Mouse (Mus musculus) T-helper 2 cell (primary cell): ENCODE results near the gene Rs1.

Experiments used
- in situ Hi-C: fragments of 300-600 bp; cut with MboI, MseI; formaldehyde crosslinking; loops from one replicate; pipeline ENCODE4 v1.15.1; 2025; ENCODE audit warnings: high pct_unique_total_duplicates

The Rs1 gene

DNA sequence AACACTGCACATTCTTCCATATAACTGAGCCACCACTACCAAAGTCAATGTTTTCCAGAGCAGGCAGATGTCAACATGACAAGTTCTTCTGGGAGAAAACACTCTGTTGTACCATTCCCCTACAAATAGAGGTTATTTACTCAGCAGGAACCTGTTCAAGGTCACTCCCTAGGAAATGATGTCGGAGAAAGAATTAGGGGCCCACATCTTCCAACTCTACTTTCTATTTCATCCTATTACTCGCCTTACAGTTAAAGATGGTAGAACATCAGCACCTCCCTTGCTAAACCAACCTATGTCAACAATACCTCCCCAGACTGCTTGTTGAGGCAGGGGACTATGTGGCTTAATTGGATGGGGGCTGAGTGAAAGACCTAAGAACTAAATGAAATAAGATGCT lies at the start of gene Rs1:
Gene Rs1, plus strand, starts transcription at position 301 of the 400 bp plus-strand sequence.
- in situ Hi-C loops: loop anchor here (10.0 kb wide), 1 partner anchor 257 kb away; no protein-coding TSS in a partner anchor

DNA sequence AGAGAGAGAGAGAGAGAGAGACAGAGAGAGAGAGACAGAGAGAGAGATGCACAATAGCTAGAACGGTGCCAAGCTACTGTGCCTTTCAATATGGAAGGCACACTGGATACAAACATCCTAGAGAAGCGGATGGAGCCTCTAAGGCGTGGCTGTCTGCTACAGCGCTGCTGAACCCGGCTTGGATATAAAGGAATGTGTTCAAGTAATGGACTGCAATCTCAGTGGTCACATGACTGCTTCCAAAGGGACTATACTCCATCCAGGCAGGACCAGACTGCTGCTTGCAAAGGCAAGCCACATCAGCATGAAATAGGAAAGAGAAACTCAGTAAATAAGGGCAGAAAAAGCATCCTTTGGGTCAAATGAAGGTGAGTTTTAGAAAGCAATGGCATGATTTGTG lies 32.2 kb upstream of the Rs1 start, which contains the start of gene Ppef1:
Gene Ppef1, minus strand, starts transcription at position 116 of the 400 bp plus-strand sequence.
- in situ Hi-C loops: no loop called here

GRCm38 (mm10) chrX:160745399-160745798 lies 22.4 kb upstream of the Rs1 start:
- in situ Hi-C loops: no loop called here

DNA sequence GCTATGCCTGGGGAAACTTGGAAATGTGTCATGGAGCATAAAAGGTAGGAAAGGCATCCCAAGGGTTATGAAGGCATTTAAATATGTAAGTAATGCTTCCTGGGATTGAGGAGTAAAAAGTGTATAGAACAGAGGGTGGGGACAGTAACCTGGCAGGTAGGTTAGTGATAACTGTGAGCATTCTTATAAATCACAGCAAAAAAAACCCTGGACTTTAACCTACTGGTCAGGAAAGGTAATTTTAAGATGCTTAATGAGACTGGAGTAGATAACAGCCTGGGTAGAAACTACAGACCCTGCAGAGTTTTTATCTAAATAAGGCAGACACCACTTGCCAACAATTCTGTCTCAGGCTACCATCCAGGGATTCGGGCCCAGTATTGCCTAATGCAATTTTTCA lies 19.2 kb upstream of the Rs1 start:
- in situ Hi-C loops: no loop called here

DNA sequence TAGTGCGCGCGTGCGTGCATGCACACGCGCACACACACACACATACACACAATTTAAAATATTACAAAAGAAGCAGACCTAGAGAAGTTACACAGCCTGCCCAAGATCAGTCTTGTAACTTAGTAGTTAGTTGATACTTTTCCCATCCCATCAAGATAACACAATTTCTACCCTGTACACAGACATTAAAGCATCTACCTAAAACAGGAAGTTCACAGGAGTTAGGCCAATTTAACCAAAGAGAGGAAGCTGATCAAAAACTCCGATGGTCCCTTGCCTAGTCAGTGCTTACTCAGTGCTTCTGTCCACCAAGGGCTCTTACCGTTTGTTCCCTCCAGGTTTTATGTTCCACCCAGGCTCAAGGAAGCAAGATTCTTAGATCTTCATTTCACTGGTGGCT lies 17.0 kb upstream of the Rs1 start:
- in situ Hi-C loops: no loop called here

DNA sequence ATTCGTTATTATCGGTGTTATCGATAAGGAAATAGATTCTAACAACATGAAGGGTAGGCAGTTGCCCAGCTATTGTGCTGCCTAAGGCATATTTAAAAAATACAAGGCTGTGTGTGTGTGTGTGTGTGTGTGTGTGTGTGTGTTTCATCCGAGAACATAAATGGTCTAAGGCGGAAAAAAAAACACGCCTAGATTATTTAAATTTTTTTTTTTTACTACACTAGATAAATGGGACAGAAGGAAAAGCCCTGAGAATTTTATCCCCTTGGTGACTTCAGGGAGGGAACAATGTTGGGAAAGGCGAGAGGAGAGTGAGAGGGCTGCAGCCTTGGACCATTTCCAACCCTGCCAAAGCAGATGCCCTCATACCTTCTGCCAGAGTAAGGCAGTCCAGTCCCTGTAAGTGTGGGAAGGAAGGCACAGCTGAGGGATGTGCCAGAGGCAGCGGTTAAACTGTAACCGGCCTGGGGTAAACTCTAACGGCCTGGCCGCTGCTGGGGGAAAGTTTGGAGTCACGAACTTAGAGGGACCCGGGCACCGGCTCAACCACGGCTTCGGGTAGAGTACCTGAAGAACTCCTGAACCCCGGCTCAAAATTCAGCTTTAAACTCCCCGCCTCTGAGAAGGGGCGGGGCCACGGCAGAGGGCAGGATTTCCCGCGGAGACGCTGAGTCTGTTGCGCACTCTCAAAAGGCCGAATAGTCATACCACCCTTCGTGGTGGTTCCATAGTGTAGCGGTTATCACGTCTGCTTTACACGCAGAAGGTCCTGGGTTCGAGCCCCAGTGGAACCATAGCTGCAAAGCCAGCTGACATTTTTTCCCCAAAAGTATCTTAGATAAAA lies 2.2 kb upstream of the Rs1 start:
- in situ Hi-C loops: loop anchor here (10.0 kb wide), 1 partner anchor 259 kb away; no protein-coding TSS in a partner anchor

DNA sequence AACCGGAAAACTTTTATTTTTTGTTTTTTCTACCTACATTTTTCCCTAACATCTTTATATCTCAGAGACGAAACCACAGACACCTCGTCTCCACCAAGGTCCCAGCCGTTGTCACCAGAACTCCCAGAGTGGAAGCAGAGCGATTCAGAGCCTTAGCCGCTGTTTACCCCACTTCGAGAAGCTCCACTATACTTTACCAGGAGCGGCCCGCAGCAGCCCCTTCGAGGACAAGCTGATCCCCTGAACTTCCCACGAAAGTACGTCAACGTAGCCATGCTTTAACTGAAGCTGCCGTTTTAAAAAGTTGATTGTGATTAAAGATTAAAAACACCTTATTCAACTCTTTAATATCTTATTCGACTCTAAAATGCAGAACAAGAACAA lies 1.6 kb upstream of the Rs1 start:
- in situ Hi-C loops: loop anchor here (10.0 kb wide), 1 partner anchor 259 kb away; no protein-coding TSS in a partner anchor

GRCm38 (mm10) chrX:160769622-160770021 lies 1.8 kb downstream of the Rs1 start:
- in situ Hi-C loops: loop anchor here (10.0 kb wide), 1 partner anchor 255 kb away; no protein-coding TSS in a partner anchor

- in situ Hi-C loops: no loop called here
These were observed 5.2 kb downstream of the Rs1 start for GRCm38 (mm10) chrX:160773033-160773432.

DNA sequence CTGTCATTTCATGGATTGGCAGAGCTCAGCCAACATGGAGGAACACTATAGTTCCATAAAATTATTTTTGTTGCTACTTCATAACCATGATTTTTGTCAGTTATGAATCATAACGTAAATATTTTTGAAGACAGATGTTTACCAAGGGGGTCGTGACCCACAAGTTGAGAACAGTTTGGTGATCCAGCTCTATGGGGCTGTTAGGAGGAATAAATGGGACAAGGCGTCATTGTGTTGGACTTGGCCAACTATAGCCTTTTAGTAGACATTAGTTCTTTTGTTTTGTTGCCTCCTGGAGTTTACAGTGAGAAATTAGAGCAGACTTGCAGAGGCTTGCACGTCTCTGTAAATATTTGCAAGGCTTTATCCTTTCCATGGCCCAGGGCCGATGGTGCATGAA lies 14.5 kb downstream of the Rs1 start:
- in situ Hi-C loops: no loop called here

DNA sequence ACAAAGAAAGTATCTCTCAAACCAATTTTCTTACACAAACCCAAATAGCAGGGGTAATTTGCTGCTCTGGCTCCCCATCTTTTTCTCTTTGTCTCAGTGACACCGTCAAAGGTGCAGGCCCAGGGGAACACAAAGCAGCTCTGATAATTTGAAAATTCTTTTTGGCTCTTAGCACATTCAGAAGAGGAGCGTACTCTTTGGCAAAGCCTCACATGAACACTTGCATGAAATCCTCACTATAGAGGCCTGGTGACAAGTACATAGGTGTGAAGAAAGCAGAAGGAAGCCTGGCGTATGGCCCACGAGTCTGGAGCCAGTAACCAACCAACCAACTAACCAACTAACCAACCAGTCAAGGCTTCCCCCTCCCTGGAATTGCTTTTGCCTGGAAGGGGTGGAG lies 27.1 kb downstream of the Rs1 start:
- in situ Hi-C loops: no loop called here

- in situ Hi-C loops: loop anchor here (25.0 kb wide), 1 partner anchor 783 kb away; no protein-coding TSS in a partner anchor
These were observed 36.8 kb downstream of the Rs1 start for GRCm38 (mm10) chrX:160804409-160805150.

- in situ Hi-C loops: loop anchor here (25.0 kb wide), 1 partner anchor 779 kb away; no protein-coding TSS in a partner anchor
These were observed 40.4 kb downstream of the Rs1 start for GRCm38 (mm10) chrX:160808226-160808625.
